In the genomic region with DNA sequence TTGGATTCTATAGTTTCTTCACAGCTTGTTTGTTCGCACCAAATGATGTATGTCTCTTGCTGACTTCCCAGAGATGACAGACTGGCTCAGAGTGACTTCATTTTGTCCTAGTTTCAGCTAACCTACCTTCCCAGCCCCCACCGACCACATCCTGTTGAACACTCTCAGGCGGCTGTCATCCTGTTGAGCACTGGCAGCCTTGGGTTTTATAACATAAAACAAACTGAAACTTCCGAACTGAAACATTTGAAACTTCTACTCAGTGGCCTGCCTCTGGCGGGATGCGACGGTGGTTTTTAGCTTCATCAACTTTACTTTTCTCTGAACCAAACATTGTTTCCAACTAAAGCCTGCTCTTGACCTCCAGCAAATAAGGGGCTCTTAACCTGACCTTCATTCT, we compare ENCODE assay signal across 11 mouse cellular contexts. TPM values are rescaled to one million over a fixed set of nuclear protein-coding genes. Genes with fewer than 3 reads are reported as not detected.
DNase-seq lines count a peak whose midpoint lies in the region; ATAC-seq and TF ChIP-seq lines count a peak whose summit lies in the region.
"Had no signal": no experiment of that assay in that cellular context is flagged by ENCODE, and none has a peak within 500 bp of the region (broad histone marks: within the 10 kb centered on the region; RNA-seq: fewer than 3 reads in every experiment).

No protein-coding gene starts in this region.

- TF ChIP-seq POLR2A in myocyte (IDR thresholded peaks at IDR 0.05; ENCODE audit: insufficient read length, low read depth) = no peak

- no peak overlapping the region for H3ac ChIP-seq in myocyte (ENCODE audit: control insufficient read depth, insufficient read length)

- H3K4me1 ChIP-seq in midbrain, embryonic 11.5 days (ENCODE audit: control insufficient read depth, insufficient read depth, low read length) = no peaks in the 10 kb centered on the region
- H3K4me1 ChIP-seq in midbrain, embryonic 15.5 days = no peaks in the 10 kb centered on the region
- no peaks in the 10 kb centered on the region for H3K4me1 ChIP-seq in hindbrain, embryonic 12.5 days

- no peak overlapping the region for H3K4me3 ChIP-seq in midbrain, embryonic 11.5 days (ENCODE audit: low read depth, low read length)
- H3K4me3 ChIP-seq in midbrain, embryonic 15.5 days = no peak overlapping the region
- no peak overlapping the region for H3K4me3 ChIP-seq in myocyte
- H3K4me3 ChIP-seq in hindbrain, embryonic 12.5 days = no peak overlapping the region
- H3K4me3 ChIP-seq: liver, embryonic 15.5 days had no signal

- H3K27ac ChIP-seq in midbrain, embryonic 11.5 days (ENCODE audit: low read depth, low read length) = no peak overlapping the region
- H3K27ac ChIP-seq in midbrain, embryonic 15.5 days = no peak overlapping the region
- no peak overlapping the region for H3K27ac ChIP-seq in hindbrain, embryonic 12.5 days
- H3K27ac ChIP-seq: liver, embryonic 15.5 days had no signal

- no peaks in the 10 kb centered on the region for H3K79me2 ChIP-seq in myocyte (ENCODE audit: control insufficient read depth, insufficient read depth)

- H3K36me3 ChIP-seq in midbrain, embryonic 11.5 days (ENCODE audit: control insufficient read depth, insufficient read depth, low read length) = no peaks in the 10 kb centered on the region
- no peaks in the 10 kb centered on the region for H3K36me3 ChIP-seq in midbrain, embryonic 15.5 days (replicated peaks)
- H3K36me3 ChIP-seq in myocyte (ENCODE audit: control insufficient read depth, insufficient read depth) = no peaks in the 10 kb centered on the region
- H3K36me3 ChIP-seq in hindbrain, embryonic 12.5 days = no peaks in the 10 kb centered on the region
- H3K36me3 ChIP-seq: liver, embryonic 15.5 days had no signal

- H3K27me3 ChIP-seq in midbrain, embryonic 11.5 days (ENCODE audit: control insufficient read depth, insufficient read depth, low read length) = no peaks in the 10 kb centered on the region
- no peaks in the 10 kb centered on the region for H3K27me3 ChIP-seq in midbrain, embryonic 15.5 days (replicated peaks)
- no peaks in the 10 kb centered on the region for H3K27me3 ChIP-seq in myocyte (ENCODE audit: control insufficient read depth, insufficient read depth, insufficient read length)
- H3K27me3 ChIP-seq in hindbrain, embryonic 12.5 days = no peaks in the 10 kb centered on the region
- H3K27me3 ChIP-seq: liver, embryonic 15.5 days had no signal

- WGBS in midbrain, embryonic 11.5 days = 80% methylated on average over 7 of the region's 7 CpGs
- WGBS in midbrain, embryonic 15.5 days = 72% methylated on average over 7 of the region's 7 CpGs
- WGBS in hindbrain, embryonic 12.5 days = 73% methylated on average over 7 of the region's 7 CpGs

- no peaks in the 10 kb centered on the region for H3K9me3 ChIP-seq in midbrain, embryonic 11.5 days (ENCODE audit: control insufficient read depth, low read length)
- no peaks in the 10 kb centered on the region for H3K9me3 ChIP-seq in midbrain, embryonic 15.5 days
- no peaks in the 10 kb centered on the region for H3K9me3 ChIP-seq in hindbrain, embryonic 12.5 days (replicated peaks)
- H3K9me3 ChIP-seq: liver, embryonic 15.5 days had no signal

- no peak overlapping the region for H3K9ac ChIP-seq in midbrain, embryonic 11.5 days (ENCODE audit: low read length)
- H3K9ac ChIP-seq in midbrain, embryonic 15.5 days = no peak overlapping the region
- H3K9ac ChIP-seq in hindbrain, embryonic 12.5 days = no peak overlapping the region
- H3K9ac ChIP-seq: liver, embryonic 15.5 days had no signal

- no peak for ATAC-seq in midbrain, embryonic 11.5 days (ENCODE audit: low FRiP score)
- no peak for ATAC-seq in midbrain, embryonic 15.5 days (replicated peaks)
- no peak for ATAC-seq in hindbrain, embryonic 12.5 days (ENCODE audit: low FRiP score)
- ATAC-seq: forebrain, embryonic 14.5 days had no signal

- H3K4me2 ChIP-seq in midbrain, embryonic 11.5 days = no peak overlapping the region
- no peak overlapping the region for H3K4me2 ChIP-seq in midbrain, embryonic 15.5 days
- H3K4me2 ChIP-seq in myocyte (ENCODE audit: low read depth) = peak overlapping the region; percentile 63
- H3K4me2 ChIP-seq in hindbrain, embryonic 12.5 days (replicated peaks) = no peak overlapping the region
- H3K4me2 ChIP-seq: liver, embryonic 15.5 days had no signal

- peak; percentile 54 for DNase-seq in midbrain, embryonic 11.5 days (ENCODE audit: low spot score, missing footprints)
- peak; percentile 48 for DNase-seq in liver
- DNase-seq in cerebellum, adult 18-20 months = no peak
- DNase-seq in cerebellum, adult 11-12 months = no peak
- DNase-seq in adrenal gland, adult 18-20 months (ENCODE audit: low spot score in 2 of 2) = no peak
- DNase-seq: cerebellum, adult 9-11 months had no signal

TF ChIP-seq in myocyte, 11 proteins besides CTCF, POLR2A, EP300 and RAD21:
- no peak for TF ChIP-seq POLR2AphosphoS2 (IDR thresholded peaks at IDR 0.05; ENCODE audit: insufficient read length, low read depth)
- no peak for TF ChIP-seq MYOD1 (IDR thresholded peaks at IDR 0.05; ENCODE audit: control insufficient read depth in 1 of 3, insufficient read length in 2 of 3, low read depth in 2 of 3)
- no peak for TF ChIP-seq E2F4 (IDR thresholded peaks at IDR 0.05; ENCODE audit: insufficient read depth)

RNA-seq across cellular contexts. Expression of a gene that starts 14.3 kb away (rescaled TPM):
- polyA plus RNA-seq in midbrain, embryonic 11.5 days (2014; fragmentation: Nextera tagmentation; extraction: Ambion mirVana) = 18.3 and 19.7 TPM in 2 replicates
- 14.3 and 14.5 TPM in 2 replicates for polyA plus RNA-seq in midbrain, embryonic 15.5 days (2015; fragmentation: Nextera tagmentation; extraction: Ambion mirVana)
- polyA plus RNA-seq in myocyte (2012; fragmentation: generic; extraction: Trizol) = 4.6 TPM
- polyA plus RNA-seq in hindbrain, embryonic 12.5 days (2016; fragmentation: Nextera tagmentation; extraction: Ambion mirVana) = 16.5 and 19.5 TPM in 2 replicates
- 1 to 10 TPM; 7.1 to 7.6 TPM for total RNA-seq in adrenal gland, adult 18-20 months (2021)

RNA-seq across cellular contexts. Expression of a gene that starts 17.1 kb away (rescaled TPM):
- polyA plus RNA-seq in midbrain, embryonic 11.5 days (2014; fragmentation: Nextera tagmentation; extraction: Ambion mirVana) = 842 and 869 TPM in 2 replicates
- polyA plus RNA-seq in midbrain, embryonic 15.5 days (2015; fragmentation: Nextera tagmentation; extraction: Ambion mirVana) = 415 and 447 TPM in 2 replicates
- polyA plus RNA-seq in myocyte (2012; fragmentation: generic; extraction: Trizol) = 1,858 TPM
- polyA plus RNA-seq in hindbrain, embryonic 12.5 days (2016; fragmentation: Nextera tagmentation; extraction: Ambion mirVana) = 667 and 708 TPM in 2 replicates
- 100 to 1,000 TPM; 715 to 723 TPM for total RNA-seq in adrenal gland, adult 18-20 months (2021)

RNA-seq across cellular contexts. Expression of a gene that starts 24.7 kb away (rescaled TPM):
- polyA plus RNA-seq in midbrain, embryonic 11.5 days (2014; fragmentation: Nextera tagmentation; extraction: Ambion mirVana) = 15.9 TPM in 2 replicates
- polyA plus RNA-seq in midbrain, embryonic 15.5 days (2015; fragmentation: Nextera tagmentation; extraction: Ambion mirVana) = 22.8 and 24.8 TPM in 2 replicates
- polyA plus RNA-seq in myocyte (2012; fragmentation: generic; extraction: Trizol) = 5.1 TPM
- polyA plus RNA-seq in hindbrain, embryonic 12.5 days (2016; fragmentation: Nextera tagmentation; extraction: Ambion mirVana) = 20.8 and 21.8 TPM in 2 replicates
- 10 to 100 TPM; 20.9 to 25.2 TPM for total RNA-seq in adrenal gland, adult 18-20 months (2021)

RNA-seq across cellular contexts. Expression of a gene that starts 53.9 kb away (rescaled TPM):
- polyA plus RNA-seq in midbrain, embryonic 11.5 days (2014; fragmentation: Nextera tagmentation; extraction: Ambion mirVana) = 1.1 TPM in 2 replicates
- 1.3 and 1.5 TPM in 2 replicates for polyA plus RNA-seq in midbrain, embryonic 15.5 days (2015; fragmentation: Nextera tagmentation; extraction: Ambion mirVana)
- 0.90 TPM for polyA plus RNA-seq in myocyte (2012; fragmentation: generic; extraction: Trizol)
- 0.77 and 1.1 TPM in 2 replicates for polyA plus RNA-seq in hindbrain, embryonic 12.5 days (2016; fragmentation: Nextera tagmentation; extraction: Ambion mirVana)
- 1 to 10 TPM; 1.4 to 1.6 TPM for total RNA-seq in adrenal gland, adult 18-20 months (2021)

Comparison
In these comparisons a context has a peak if more than half of its experiments do, and no peak if none do; other contexts are left out.
1. DNase-seq: peak in midbrain, embryonic 11.5 days (single experiment) and liver (single experiment); none in cerebellum, adult 18-20 months (0 of 2), cerebellum, adult 11-12 months (single experiment) and adrenal gland, adult 18-20 months (0 of 2).